Mouse (Mus musculus) liver, postnatal 0 days (tissue): ENCODE results near the gene Kcna2.

Experiments
- CTCF ChIP-seq: sonication (generic); IDR thresholded peaks from 2 replicates; pipeline ENCODE4 v1.5.1; 2016; ENCODE audit warnings: antibody characterized with exemption, low read depth
- EP300 ChIP-seq: IDR thresholded peaks from 2 replicates; pipeline ENCODE4 v1.6.1; 2016; ENCODE audit warnings: antibody characterized with exemption, low read depth, mild to moderate bottlenecking

GRCm38 (mm10) chr3:107115746-107116145 is 14.8 kb downstream of the Kcna2 start:
- TF ChIP-seq EP300 = no peak
- TF ChIP-seq CTCF = no peak
